Mouse (Mus musculus): ENCODE results near the gene Gm20458. TPM values are rescaled to one million over a fixed set of nuclear protein-coding genes. Genes with fewer than 3 reads are reported as not detected.
A peak's percentile ranks its signal among the peaks of the same experiment; 100 is the strongest.

Gene Gm20458
- total RNA-seq, 1 experiment from 2014 or later: not detected

DNA sequence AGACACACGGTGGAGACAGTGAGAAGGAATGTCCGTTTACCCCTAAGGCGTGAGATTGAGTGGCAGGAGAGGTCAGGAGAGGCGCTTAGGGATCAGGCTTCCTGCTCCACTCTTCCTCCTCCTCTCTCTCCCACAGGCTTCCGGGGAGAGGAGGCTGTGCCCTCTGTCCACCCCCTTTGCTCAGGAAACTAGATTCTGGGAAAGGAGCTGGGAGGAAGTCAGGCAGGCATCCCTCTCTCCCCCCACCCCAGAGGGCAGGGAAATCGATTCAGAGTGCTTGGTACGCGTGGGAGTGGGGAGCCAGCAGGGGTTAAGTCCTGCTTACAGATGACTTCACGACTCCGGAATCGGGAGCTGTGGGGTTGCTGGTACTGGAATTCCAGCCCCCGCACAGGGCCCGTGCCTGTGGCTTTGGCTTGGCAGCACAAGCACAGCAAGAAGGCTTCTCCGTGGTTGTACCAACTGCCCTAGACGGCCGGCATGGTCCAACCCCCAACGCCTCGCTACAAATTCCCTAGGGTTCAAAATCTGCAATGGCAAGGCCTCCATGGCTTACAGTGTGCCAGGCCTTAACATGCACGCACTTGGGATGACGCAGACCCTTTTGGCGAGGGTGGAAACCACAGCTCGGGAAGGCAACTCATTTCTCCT lies 28.1 kb upstream of the Gm20458 start:
- no peak for ATAC-seq (replicated peaks; ENCODE audit: insufficient number of reproducible peaks, low FRiP score, low TSS enrichment, poor library complexity, severe bottlenecking)

DNA sequence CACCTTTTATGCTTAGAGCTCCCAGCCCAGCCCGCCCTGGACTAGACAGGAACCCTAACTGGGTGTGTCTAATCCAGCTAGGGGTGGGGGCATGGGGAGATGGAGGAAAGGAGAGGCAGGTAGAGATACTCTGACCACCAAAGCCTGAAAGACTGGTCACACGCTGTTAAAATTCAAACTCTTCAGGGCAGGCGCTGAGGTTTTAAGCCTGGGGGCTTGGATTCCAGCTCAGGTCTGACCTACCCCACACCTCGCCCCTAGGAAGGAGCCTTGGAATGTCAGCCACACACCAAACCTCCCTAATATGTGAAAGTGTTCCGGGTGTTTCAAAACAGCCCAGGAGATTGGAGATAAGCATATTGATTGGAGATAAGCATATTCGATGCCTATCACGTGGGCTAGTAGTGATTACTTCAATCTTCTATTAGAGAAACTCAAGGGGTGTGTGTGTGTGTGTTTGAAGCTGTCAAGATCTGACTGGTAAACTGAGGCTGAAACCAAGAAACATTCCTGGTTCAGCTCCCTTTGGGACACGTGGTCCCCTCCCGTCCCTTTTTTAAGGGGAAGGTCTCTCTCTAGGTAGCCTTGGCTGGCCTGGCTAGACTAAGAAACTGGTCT lies 27.4 kb upstream of the Gm20458 start:
- ATAC-seq (replicated peaks; ENCODE audit: insufficient number of reproducible peaks, low FRiP score, low TSS enrichment, poor library complexity, severe bottlenecking): no peak

DNA sequence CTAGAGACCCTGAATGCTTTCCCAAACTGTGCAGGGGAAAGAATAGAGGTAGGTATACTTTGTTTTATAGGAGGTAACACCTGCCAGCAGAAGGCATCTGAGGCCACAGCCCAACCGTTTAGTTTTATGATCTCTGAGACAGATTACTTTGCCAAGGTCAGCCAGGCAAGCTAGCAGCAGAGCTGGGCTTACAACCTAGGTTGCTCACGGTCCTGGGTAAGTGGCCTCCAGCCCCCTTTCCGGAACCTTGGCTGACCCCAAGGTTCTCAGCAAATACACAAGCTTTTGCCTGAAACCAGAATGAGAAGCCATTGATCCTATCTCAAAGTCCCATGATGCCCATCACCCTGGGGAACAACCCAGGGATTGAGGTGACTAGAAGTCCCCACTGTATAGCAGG lies 26.1 kb upstream of the Gm20458 start:
- ATAC-seq (replicated peaks; ENCODE audit: insufficient number of reproducible peaks, low FRiP score, low TSS enrichment, poor library complexity, severe bottlenecking): no peak

GRCm38 (mm10) chr2:164435216-164436090 lies 25.3 kb upstream of the Gm20458 start:
- no peak for ATAC-seq (replicated peaks; ENCODE audit: insufficient number of reproducible peaks, low FRiP score, low TSS enrichment, poor library complexity, severe bottlenecking)

- ATAC-seq (replicated peaks; ENCODE audit: insufficient number of reproducible peaks, low FRiP score, low TSS enrichment, poor library complexity, severe bottlenecking): no peak
Observed at GRCm38 (mm10) chr2:164436215-164436913, 24.4 kb upstream of the Gm20458 start.

DNA sequence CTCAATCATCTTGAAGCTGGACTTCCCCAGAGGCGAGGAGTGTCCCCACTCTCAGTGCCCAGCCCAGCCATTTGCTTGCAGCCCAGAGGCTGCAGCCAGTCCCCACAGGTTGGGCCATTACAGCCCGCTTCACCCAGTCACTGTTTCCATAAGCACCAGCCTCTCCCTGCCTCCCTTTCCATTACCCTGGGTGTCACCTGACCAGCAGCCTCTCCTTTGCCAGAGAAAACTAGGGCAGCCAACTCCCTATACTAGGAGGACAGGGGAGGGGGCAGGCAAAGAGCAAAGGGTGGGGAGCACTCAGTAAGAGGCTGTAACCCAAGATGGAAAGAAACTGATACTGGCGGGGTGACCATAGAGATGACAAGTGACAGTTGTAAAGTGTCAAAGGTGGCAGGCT lies 23.8 kb upstream of the Gm20458 start:
- ATAC-seq (replicated peaks; ENCODE audit: insufficient number of reproducible peaks, low FRiP score, low TSS enrichment, poor library complexity, severe bottlenecking): no peak

DNA sequence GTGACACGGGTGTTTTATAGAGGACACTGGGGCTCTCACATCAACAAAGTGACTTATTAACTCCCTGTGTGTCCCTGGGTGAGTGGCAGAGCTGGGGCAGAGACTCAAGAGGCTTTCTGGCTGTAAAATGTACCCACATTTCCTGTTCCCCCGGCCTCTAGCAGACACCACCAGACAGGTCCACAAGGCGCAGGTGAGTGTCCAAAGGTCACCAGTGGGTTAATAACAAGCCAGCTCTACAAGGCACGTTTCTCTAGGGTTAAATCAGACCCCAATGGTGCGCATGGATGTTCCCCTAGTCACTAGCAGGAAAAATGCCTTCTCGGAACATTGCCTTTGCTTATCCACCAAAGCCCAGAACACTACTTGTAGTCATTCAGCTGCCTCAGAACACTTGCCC lies 23.1 kb upstream of the Gm20458 start:
- ATAC-seq (replicated peaks; ENCODE audit: insufficient number of reproducible peaks, low FRiP score, low TSS enrichment, poor library complexity, severe bottlenecking): no peak

- no peak for ATAC-seq (replicated peaks; ENCODE audit: insufficient number of reproducible peaks, low FRiP score, low TSS enrichment, poor library complexity, severe bottlenecking)
Observed at GRCm38 (mm10) chr2:164438257-164438656, 22.5 kb upstream of the Gm20458 start.

DNA sequence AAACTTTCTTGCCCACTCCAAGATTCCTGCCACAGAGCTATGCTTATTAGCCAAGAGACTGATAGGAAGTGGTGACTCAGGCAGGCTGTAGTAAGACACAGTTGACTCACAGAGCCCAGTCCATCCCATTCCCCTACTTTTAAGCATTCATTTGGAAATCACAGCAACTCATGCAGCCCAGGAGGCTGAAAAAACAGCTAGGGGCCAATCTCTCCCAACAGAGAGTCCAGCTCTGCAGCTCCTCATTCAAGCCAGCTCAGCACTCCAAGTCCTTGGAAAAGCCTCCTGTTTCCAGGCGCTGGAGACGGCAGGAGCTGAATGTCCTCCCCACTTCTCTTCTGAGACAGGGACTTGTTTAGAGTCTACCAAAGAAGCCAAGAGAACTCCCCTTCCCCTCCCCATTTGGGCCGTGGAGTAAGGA lies 21.8 kb upstream of the Gm20458 start:
- no peak for ATAC-seq (replicated peaks; ENCODE audit: insufficient number of reproducible peaks, low FRiP score, low TSS enrichment, poor library complexity, severe bottlenecking)

DNA sequence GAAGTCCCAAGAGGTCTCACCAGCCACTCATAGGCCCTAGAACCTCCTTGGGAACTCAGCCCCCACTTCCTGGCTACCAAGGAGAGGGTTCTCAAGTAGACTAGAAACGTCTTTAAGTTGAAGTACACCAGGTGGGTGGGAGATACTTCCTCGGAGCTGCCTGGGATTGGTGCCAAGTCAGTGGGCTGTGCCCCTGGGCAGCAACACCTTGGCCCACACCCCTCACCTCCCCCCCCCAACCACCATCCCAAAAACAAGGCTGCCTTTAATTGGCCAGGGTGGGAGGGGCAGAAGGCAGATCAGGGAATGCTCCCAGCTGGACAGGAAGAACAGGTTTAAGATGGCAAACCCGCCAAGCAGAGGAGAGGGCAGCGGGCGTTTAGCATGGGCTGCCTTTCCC lies 20.5 kb upstream of the Gm20458 start:
- ATAC-seq (replicated peaks; ENCODE audit: insufficient number of reproducible peaks, low FRiP score, low TSS enrichment, poor library complexity, severe bottlenecking): no peak

GRCm38 (mm10) chr2:164441155-164441554 lies 19.6 kb upstream of the Gm20458 start:
- ATAC-seq (replicated peaks; ENCODE audit: insufficient number of reproducible peaks, low FRiP score, low TSS enrichment, poor library complexity, severe bottlenecking): peak; percentile 71; the same call in 1 of the 2 replicates

DNA sequence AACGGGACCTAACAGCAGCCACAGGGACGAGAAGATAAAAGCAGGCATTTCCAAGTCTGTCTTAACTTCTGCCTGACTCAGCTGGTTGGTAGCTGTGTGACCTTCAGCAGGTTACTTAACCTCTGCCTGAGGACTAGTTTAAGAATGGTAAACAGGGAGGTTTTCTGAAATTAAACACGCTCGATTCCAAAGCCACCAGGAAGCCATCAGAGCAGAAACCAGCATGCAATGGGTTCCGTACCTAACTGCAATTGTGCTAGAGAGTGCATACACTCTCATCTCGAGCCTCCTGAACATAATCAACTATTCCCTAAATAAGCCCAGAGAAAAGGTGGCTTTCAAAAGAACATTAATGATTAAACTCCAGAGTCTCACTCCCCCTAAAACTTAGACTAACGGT lies 19.0 kb upstream of the Gm20458 start:
- no peak for ATAC-seq (replicated peaks; ENCODE audit: insufficient number of reproducible peaks, low FRiP score, low TSS enrichment, poor library complexity, severe bottlenecking)

GRCm38 (mm10) chr2:164442315-164443050 lies 18.3 kb upstream of the Gm20458 start:
- no peak for ATAC-seq (replicated peaks; ENCODE audit: insufficient number of reproducible peaks, low FRiP score, low TSS enrichment, poor library complexity, severe bottlenecking)

DNA sequence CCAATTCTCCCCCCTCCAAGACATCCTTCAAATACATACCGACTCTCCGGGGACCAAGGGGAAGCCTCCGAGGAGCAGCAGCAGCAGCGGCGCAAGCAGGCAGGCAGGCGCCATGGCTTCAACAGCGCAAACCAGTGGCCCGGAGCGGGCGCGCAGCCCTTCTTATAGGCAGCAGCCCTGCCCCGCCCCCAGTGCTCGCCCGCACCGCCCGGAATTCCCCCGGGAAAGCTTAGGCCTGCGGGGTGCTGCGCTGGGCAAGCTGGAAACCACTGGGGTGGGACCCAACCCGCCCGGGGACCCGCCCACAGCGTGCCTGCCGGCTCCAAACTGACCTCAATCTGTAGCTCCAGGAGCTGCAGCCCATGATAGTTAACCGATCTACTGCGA lies 17.7 kb upstream of the Gm20458 start:
- 0 out of 2 replicates have a peak, but pooled peaks have one; percentile 32 for ATAC-seq (replicated peaks; ENCODE audit: insufficient number of reproducible peaks, low FRiP score, low TSS enrichment, poor library complexity, severe bottlenecking)

GRCm38 (mm10) chr2:164443460-164444000 lies 17.2 kb upstream of the Gm20458 start, which contains the start of gene Sdc4:
TSS of gene Sdc4 (minus strand) at chr2:164443887.
- ATAC-seq (replicated peaks; ENCODE audit: insufficient number of reproducible peaks, low FRiP score, low TSS enrichment, poor library complexity, severe bottlenecking): no peak

GRCm38 (mm10) chr2:164444701-164445100 lies 16.1 kb upstream of the Gm20458 start:
- ATAC-seq (replicated peaks; ENCODE audit: insufficient number of reproducible peaks, low FRiP score, low TSS enrichment, poor library complexity, severe bottlenecking): no peak

DNA sequence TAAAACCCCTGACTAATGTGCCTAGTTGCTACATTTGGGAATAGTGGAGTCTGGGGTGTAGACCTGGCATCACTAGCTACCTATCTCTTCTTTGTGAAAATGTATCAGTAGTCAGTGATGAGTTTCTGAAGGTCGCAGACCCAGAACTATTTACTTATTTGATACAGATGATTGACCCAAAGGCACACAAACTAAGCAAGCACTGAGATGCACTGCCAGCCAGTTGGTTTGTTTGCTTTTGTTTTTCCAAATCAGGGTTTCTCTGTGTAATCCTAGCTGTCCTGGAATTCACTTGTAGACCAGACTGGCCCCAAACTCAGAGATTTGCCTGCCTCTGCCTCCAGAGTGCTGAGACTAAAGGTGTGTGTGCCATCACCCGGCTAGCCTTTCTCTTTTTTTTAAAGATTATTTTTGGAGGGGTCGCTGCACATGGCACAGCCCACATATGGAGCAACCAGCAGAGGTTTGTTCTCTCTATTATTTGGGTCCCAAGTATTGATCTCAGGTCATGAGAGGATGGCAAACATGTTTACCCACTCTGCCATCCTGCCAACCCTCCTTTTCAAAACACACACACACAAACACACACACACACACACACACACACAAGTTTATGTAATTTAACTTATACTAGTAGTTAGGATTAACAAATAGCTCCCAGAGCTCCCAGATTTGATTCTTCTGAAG lies 15.2 kb upstream of the Gm20458 start:
- no peak for ATAC-seq (replicated peaks; ENCODE audit: insufficient number of reproducible peaks, low FRiP score, low TSS enrichment, poor library complexity, severe bottlenecking)

DNA sequence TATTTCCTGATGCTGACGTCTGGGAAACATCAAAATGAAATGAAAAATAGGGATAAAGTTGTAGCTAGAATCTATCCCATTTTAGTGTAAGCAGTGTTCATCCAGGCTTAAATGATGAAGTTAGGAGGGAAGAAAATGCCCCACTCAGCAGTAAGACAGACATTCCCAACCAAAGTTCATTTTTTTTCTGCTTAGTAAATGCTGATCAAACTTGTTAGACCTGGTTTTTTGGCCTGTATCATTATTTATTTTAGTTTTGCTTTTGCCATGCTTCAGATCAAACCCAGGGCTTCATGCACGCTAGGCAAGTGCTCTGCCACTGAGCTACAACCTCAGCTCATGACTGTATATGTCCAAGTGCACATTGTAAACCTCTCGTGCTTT lies 14.7 kb upstream of the Gm20458 start:
- no peak for ATAC-seq (replicated peaks; ENCODE audit: insufficient number of reproducible peaks, low FRiP score, low TSS enrichment, poor library complexity, severe bottlenecking)

Data from monocyte, adult 5-6 weeks (primary cell).